Mouse (Mus musculus): ENCODE measurements around the gene Runx1. TPM values are rescaled to one million over a fixed set of nuclear protein-coding genes. Genes with fewer than 3 reads are reported as not detected.

Gene Runx1
- total and polyA plus RNA-seq, 3 experiments, result 3.1 to 10.9 (median 4.7) TPM

DNA sequence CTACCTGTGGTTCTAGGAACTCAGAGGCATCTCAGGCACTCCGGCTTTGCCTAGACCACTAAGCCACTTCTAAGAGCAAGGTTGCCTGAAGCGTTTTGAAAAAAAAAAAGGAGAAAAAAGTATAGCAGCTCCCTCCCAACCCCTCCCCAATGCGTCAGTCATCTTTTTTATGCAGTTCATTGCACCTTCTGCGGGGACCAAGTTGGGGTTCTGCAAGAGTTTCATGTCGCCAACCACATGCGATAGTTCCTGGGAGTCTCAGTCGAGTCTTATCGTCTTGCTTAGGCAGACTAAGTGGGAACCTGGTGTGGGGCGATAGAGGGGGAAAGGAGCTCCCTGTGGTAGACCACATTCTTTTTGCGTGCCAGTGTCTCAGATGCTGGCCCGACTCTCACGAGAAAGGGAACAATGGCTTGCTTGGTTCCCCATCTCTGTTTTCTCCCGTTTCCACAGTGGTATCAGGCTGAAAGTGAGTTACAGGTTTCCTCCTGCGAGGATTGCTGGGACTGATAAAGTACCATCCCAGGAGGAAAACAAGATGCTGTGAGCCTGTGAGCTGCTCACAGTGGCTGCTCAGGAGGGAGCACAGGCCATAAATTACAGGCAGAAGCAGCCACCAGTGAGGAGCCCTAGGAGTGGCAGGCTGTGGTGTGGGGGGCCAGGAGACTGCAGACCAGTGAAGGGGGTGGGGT lies 3.9 kb downstream of the Runx1 start:
- Histone ChIP-seq H3K79me2 (replicated peaks; ENCODE audit: control insufficient read depth, extremely low read depth, insufficient read depth, poor library complexity, severe bottlenecking) (no peaks in the 10 kb centered on the region; the same call in 1 of the 2 replicates), H3K27ac (ENCODE audit: insufficient read depth, low read depth) (no peak overlapping the region), H3K4me1 (ENCODE audit: control insufficient read depth in 1 of 2, insufficient read depth in 2 of 2) (peaks cover 18 to 80% of the 10 kb centered on the region in 2 experiments), H3K27me3 (replicated peaks) (no peaks in the 10 kb centered on the region), H3K36me3 (replicated peaks in 1 of 2; ENCODE audit: control insufficient read depth in 1 of 2, insufficient read depth in 1 of 2, low read length in 1 of 2) (peaks cover 8 to 50% of the 10 kb centered on the region in 2 experiments), H3K4me2 (ENCODE audit: insufficient read depth, low read depth, poor library complexity, severe bottlenecking) (no peak overlapping the region), H3K9me3 (replicated peaks; ENCODE audit: low read length) (no peaks in the 10 kb centered on the region), H3K4me3 (replicated peaks in 1 of 3; ENCODE audit: low read depth in 2 of 3, low read length in 2 of 3, poor library complexity in 1 of 3) (no peak overlapping the region), H3K9ac (ENCODE audit: insufficient read depth, low read depth) (no peak overlapping the region)
- in situ Hi-C loops (cut with MboI; ENCODE audit: low pct_ligation_motif_present, low pct_unique_long_range_greater_than_20kb, low sequenced_read_pairs), result no loop called here
- no peak for DNase-seq (ENCODE audit: extremely low read depth)
- dilution Hi-C loops (cut with MboI; ENCODE audit: extremely low pct_ligation_motif_present, extremely low pct_unique_long_range_greater_than_20kb, low sequenced_read_pairs), result no loop called here
- TF ChIP-seq CTCF (conservative IDR thresholded peaks at IDR 0.05 in 1 of 2, IDR thresholded peaks at IDR 0.05 in 1 of 2; ENCODE audit: low read depth in 2 of 2, low read length in 2 of 2), result no peak
- no peak for TF ChIP-seq JUN (IDR thresholded peaks at IDR 0.05; ENCODE audit: insufficient read depth, low read depth, low read length)
- no peak for TF ChIP-seq KAT2A (IDR thresholded peaks at IDR 0.05; ENCODE audit: insufficient replicate concordance, low read length)
- TF ChIP-seq USF2 (conservative IDR thresholded peaks at IDR 0.05; ENCODE audit: low read depth, low read length), result no peak
- no peak for TF ChIP-seq MAX (IDR thresholded peaks at IDR 0.05; ENCODE audit: low read length)
- TF ChIP-seq MAZ (IDR thresholded peaks at IDR 0.05; ENCODE audit: low read depth, low read length), result no peak
- TF ChIP-seq MEF2A (IDR thresholded peaks at IDR 0.05; ENCODE audit: borderline replicate concordance, low read depth, low read length), result no peak
- no peak for TF ChIP-seq POLR2AphosphoS2 (IDR thresholded peaks at IDR 0.05; ENCODE audit: low read depth, low read length)
- TF ChIP-seq POLR2A (IDR thresholded peaks at IDR 0.05; ENCODE audit: low read depth, low read length), result no peak

DNA sequence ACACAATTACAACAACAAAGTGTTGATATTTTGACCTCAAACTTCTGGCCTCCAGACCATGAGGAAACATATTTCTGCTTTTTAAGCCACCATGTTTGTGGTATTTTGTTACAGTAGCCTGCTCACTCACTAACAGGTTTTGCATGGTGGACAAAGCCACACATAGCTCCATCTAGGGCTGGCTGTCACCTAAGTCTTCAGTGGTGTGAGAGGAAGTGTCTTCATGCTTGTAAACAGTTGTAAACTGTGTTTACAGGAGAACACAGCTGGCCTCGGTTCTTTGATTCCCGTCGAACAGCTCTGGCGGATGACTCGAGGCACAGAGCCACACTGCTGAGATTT lies 4.4 kb downstream of the Runx1 start:
- TF ChIP-seq SMC3 (IDR thresholded peaks at IDR 0.05; ENCODE audit: low read depth, low read length), result no peak
- no peak for TF ChIP-seq UBTF (IDR thresholded peaks at IDR 0.05; ENCODE audit: low read depth, low read length)
- TF ChIP-seq CHD1 (IDR thresholded peaks at IDR 0.05; ENCODE audit: low read depth, low read length), result no peak
- no peak for TF ChIP-seq JUND (conservative IDR thresholded peaks at IDR 0.05; ENCODE audit: low read depth, low read length)
- TF ChIP-seq MAZ (IDR thresholded peaks at IDR 0.05; ENCODE audit: low read depth, low read length), result no peak
- TF ChIP-seq USF2 (conservative IDR thresholded peaks at IDR 0.05; ENCODE audit: low read depth, low read length), result no peak
- TF ChIP-seq TBP (conservative IDR thresholded peaks at IDR 0.05; ENCODE audit: low read depth, low read length), result no peak
- TF ChIP-seq MAX (IDR thresholded peaks at IDR 0.05; ENCODE audit: low read length), result no peak
- no peak overlapping the region for H3K4me2 ChIP-seq (ENCODE audit: insufficient read depth, low read depth, poor library complexity, severe bottlenecking)
- dilution Hi-C loops (cut with MboI; ENCODE audit: extremely low pct_ligation_motif_present, extremely low pct_unique_long_range_greater_than_20kb, low sequenced_read_pairs), result no loop called here
- H3K27me3 ChIP-seq (replicated peaks), result no peaks in the 10 kb centered on the region
- no peak overlapping the region for H3K27ac ChIP-seq (ENCODE audit: insufficient read depth, low read depth)
- H3K4me3 ChIP-seq (replicated peaks in 1 of 3; ENCODE audit: low read depth in 2 of 3, low read length in 2 of 3, poor library complexity in 1 of 3), result no peak overlapping the region
- H3K36me3 ChIP-seq (replicated peaks in 1 of 2; ENCODE audit: control insufficient read depth in 1 of 2, insufficient read depth in 1 of 2, low read length in 1 of 2), result peaks cover 8 to 55% of the 10 kb centered on the region in 2 experiments
- in situ Hi-C loops (cut with MboI; ENCODE audit: low pct_ligation_motif_present, low pct_unique_long_range_greater_than_20kb, low sequenced_read_pairs), result no loop called here
- peaks cover 17 to 80% of the 10 kb centered on the region in 2 experiments for H3K4me1 ChIP-seq (ENCODE audit: control insufficient read depth in 1 of 2, insufficient read depth in 2 of 2)
- no peaks in the 10 kb centered on the region for H3K9me3 ChIP-seq (replicated peaks; ENCODE audit: low read length)
- no peak for DNase-seq (ENCODE audit: extremely low read depth)
- H3K79me2 ChIP-seq (replicated peaks; ENCODE audit: control insufficient read depth, extremely low read depth, insufficient read depth, poor library complexity, severe bottlenecking), result no peaks in the 10 kb centered on the region; the same call in 1 of the 2 replicates
- H3K9ac ChIP-seq (ENCODE audit: insufficient read depth, low read depth), result no peak overlapping the region
